Mouse (Mus musculus) stomach, postnatal 0 days (tissue): ENCODE results near the gene Ccdc163. TPM values are rescaled to one million over a fixed set of nuclear protein-coding genes. Genes with fewer than 3 reads are reported as not detected.

Experiments
- ATAC-seq: fragments of 200-750 bp; cut with Nextera tagmentation; 2 replicates; pipeline ENCODE4 v1.8.0; 2017; ENCODE audit not compliant: low FRiP score, low TSS enrichment
- DNase-seq: peaks from one replicate; pipeline ENCODE4 v3.0.0-alpha.2; 2016; ENCODE audit warnings: low spot score
- H3K27ac ChIP-seq: fragments of 300-500 bp; sonication (generic); replicated peaks from 2 replicates; pipeline ENCODE4 v1.5.1; 2014; ENCODE audit warnings: mild to moderate bottlenecking, control low read depth
- H3K27me3 ChIP-seq: fragments of 300-500 bp; sonication (generic); 2 replicates; pipeline ENCODE4 v1.6.1; 2014; ENCODE audit warnings: low read length; ENCODE audit not compliant: control insufficient read depth, insufficient read depth
- H3K36me3 ChIP-seq: fragments of 300-500 bp; sonication (generic); 2 replicates; pipeline ENCODE4 v1.6.1; 2014; ENCODE audit warnings: low read length, mixed read lengths; ENCODE audit not compliant: control insufficient read depth, insufficient read depth
- H3K4me1 ChIP-seq: fragments of 300-500 bp; sonication (generic); replicated peaks from 2 replicates; pipeline ENCODE4 v1.6.1; 2014; ENCODE audit warnings: antibody characterized with exemption; ENCODE audit not compliant: control insufficient read depth, insufficient read depth
- H3K4me2 ChIP-seq: fragments of 300-500 bp; sonication (generic); replicated peaks from 2 replicates; pipeline ENCODE4 v1.6.1; 2014; ENCODE audit warnings: low read depth, mild to moderate bottlenecking, control low read depth, moderate library complexity
- H3K4me3 ChIP-seq: fragments of 300-500 bp; sonication (generic); 2 replicates; pipeline ENCODE4 v1.5.1; 2014; ENCODE audit warnings: low read depth, low read length, control low read depth
- H3K9ac ChIP-seq: fragments of 300-500 bp; sonication (generic); 2 replicates; pipeline ENCODE4 v1.6.1; 2014; ENCODE audit warnings: mild to moderate bottlenecking, low read length, control low read depth, mixed read lengths
- H3K9me3 ChIP-seq: fragments of 300-500 bp; sonication (generic); 2 replicates; pipeline ENCODE4 v1.6.1; 2016; ENCODE audit warnings: low read length; ENCODE audit not compliant: control insufficient read depth
- CTCF ChIP-seq: IDR thresholded peaks from 2 replicates; pipeline ENCODE4 v1.5.1; 2016; ENCODE audit warnings: antibody characterized with exemption, low read depth, mild to moderate bottlenecking, moderate library complexity
- EP300 ChIP-seq: optimal IDR thresholded peaks from 2 replicates; pipeline ENCODE3; 2016; ENCODE audit warnings: antibody characterized with exemption
- WGBS: fragments of 180-500 bp; shearing (Covaris S2); extraction: QIAGEN DNeasy Blood & Tissue Kit; methylation state at CpG from one replicate; pipeline ENCODE4 v1.1.7; 2014; 5-methylcytosine and 5-hydroxymethylcytosine counted together
- polyA plus RNA-seq: library from polyadenylated mRNA; unstranded; fragments of >200 nt; fragmentation: Nextera tagmentation; extraction: Ambion mirVana; gene quantifications from 2 replicates; pipeline ENCODE4 v1.2.1, GENCODE M21; 2015

Gene Ccdc163
- polyA plus RNA-seq, 1 experiment from 2014 or later, result 9.8 TPM

DNA sequence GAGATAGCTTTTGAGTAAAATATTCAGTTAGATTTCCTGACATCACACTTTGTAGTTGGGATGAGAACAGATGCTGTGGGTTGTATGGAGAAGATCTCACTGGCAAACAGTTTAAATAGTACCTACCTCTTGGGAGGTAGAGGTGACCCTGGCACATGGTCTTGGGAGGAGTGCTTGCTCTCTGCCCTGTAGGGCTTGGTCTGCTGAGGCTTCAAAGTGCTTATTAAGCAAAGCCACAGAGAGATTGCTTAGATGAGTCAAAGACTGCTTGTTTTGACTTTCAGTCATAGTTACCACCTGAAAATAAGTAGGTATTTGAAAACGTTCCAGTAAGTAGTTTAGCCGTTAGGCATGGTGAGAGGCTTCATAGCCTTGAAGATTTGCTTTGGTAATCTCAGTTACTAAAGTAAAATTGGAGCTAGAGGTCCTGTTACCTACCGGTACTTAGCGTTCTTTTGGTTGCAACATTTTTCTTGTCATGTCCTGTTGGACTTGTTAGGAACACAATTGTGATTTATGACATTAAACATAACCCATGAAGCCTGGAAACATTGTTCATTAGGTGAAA lies 18.9 kb upstream of the Ccdc163 start:
- Histone ChIP-seq H3K4me2 (no peak overlapping the region), H3K36me3 (peaks cover 20% of the 10 kb centered on the region), H3K27ac (no peak overlapping the region), H3K4me3 (no peak overlapping the region), H3K9ac (no peak overlapping the region), H3K4me1 (peaks cover 3% of the 10 kb centered on the region; the same call in 1 of the 2 replicates), H3K9me3 (no peaks in the 10 kb centered on the region), H3K27me3 (no peaks in the 10 kb centered on the region)
- DNase-seq (no peak), ATAC-seq (no peak)
- no peak for TF ChIP-seq CTCF
- no peak for TF ChIP-seq EP300
- 67% methylated on average over 4 of the region's 4 CpGs for WGBS

DNA sequence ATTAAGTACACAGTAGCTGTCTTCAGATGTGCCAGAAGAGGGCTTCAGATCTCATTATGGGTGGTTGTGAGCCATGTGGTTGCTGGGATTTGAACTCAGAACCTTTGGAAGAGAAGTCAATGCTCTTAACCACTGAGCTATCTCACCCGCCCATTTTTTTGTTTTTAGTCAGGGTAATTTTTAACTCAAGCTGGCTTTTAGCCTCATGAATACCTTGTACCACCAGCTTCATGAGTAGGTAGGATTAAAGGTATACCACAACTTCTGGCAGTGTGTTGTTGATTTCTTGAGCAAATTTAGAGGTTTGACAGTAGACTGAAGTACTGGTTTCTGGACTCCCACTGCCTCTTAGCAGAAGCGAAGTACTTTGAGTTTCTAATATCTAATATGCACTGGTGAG lies 16.2 kb upstream of the Ccdc163 start:
- TF ChIP-seq CTCF (no peak), EP300 (no peak)
- 89% methylated on average over 2 of the region's 2 CpGs for WGBS
- Histone ChIP-seq H3K4me1 (no peaks in the 10 kb centered on the region), H3K9me3 (no peaks in the 10 kb centered on the region), H3K27me3 (no peaks in the 10 kb centered on the region), H3K27ac (no peak overlapping the region), H3K4me2 (no peak overlapping the region), H3K9ac (no peak overlapping the region), H3K36me3 (peaks cover 30% of the 10 kb centered on the region), H3K4me3 (no peak overlapping the region)
- no peak for DNase-seq
- no peak for ATAC-seq

DNA sequence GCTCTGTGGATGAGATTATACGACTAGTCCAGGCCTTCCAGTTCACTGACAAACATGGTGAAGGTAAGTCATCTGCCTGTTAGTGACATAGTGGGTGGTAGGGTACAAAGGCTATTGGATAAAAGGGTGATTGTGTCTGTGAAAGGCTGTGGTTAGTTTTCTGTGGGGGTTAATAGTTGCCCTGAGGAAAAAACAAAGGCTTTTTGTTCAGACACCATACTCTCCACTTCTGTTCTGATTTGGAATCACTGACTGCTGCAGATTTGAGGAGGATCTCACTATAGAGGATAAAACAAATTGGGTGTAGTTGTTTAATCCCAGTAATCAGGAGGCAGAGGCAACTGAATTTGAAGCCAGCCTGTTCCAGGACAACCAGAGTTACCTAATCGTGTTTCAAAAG lies 14.5 kb upstream of the Ccdc163 start:
- no peak overlapping the region for H3K4me2 ChIP-seq
- no peak for ATAC-seq
- no peak overlapping the region for H3K4me3 ChIP-seq
- 78% methylated on average over 2 of the region's 2 CpGs for WGBS
- H3K9me3 ChIP-seq, result no peaks in the 10 kb centered on the region
- peaks cover 25% of the 10 kb centered on the region for H3K36me3 ChIP-seq
- H3K4me1 ChIP-seq, result no peaks in the 10 kb centered on the region
- no peak overlapping the region for H3K9ac ChIP-seq
- no peaks in the 10 kb centered on the region for H3K27me3 ChIP-seq
- DNase-seq, result no peak
- TF ChIP-seq CTCF (no peak), EP300 (no peak)
- no peak overlapping the region for H3K27ac ChIP-seq

DNA sequence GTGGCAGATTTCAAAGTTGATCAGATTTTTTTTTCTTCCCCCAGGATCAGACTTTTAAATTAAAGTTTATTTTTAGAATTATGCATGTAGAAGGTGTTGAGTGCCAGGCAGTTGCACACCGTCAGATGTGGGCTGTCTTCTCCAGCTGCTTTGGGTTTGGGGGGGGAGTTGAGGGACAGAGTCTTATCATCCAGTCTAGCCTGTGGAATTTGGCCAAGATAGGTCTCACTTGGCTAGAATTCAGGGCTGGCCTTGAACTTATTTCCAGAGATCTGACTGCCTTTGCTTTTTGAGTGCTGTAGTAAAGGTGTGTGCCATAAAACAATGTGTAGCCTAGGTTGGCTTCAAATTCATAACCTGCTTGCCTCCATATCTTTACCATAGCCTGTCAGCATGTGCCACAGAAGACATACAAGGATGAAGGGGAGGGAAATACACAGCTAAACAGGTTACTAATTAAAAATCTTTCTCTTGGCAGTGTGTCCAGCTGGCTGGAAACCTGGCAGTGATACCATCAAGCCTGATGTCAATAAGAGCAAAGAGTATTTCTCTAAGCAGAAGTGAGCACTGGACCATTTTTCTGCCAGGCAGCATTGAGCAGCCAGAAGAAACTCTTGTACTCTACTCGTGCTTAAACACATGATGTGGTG lies 9.5 kb upstream of the Ccdc163 start:
- Histone ChIP-seq H3K36me3 (peaks cover 22% of the 10 kb centered on the region), H3K27me3 (no peaks in the 10 kb centered on the region), H3K9ac (no peak overlapping the region), H3K9me3 (no peaks in the 10 kb centered on the region), H3K27ac (no peak overlapping the region), H3K4me1 (no peaks in the 10 kb centered on the region), H3K4me3 (no peak overlapping the region), H3K4me2 (no peak overlapping the region)
- DNase-seq (no peak), ATAC-seq (no peak)
- TF ChIP-seq EP300, result no peak
- no peak for TF ChIP-seq CTCF
- 55% methylated on average over 2 of the region's 2 CpGs for WGBS

DNA sequence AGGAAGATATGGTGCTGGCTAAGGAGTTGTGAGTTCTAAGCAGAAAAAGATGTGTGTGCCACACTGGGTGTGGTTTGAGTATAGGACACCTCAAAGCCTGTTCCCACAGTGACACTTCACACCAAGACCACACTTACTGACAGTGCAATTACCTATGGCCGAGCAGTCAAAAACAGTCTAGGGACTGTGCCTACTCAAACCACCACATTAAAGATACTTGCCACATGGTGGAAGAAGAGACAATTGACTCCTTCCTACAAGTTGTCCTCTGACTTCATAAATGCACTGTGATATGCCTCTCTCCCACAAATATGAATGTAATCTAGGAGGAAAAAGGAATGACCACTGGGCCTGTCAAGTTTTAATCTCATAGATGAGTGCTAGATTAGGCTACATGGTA lies 7.3 kb upstream of the Ccdc163 start:
- TF ChIP-seq EP300 (no peak), CTCF (no peak)
- peaks cover 10% of the 10 kb centered on the region; the same call in 1 of the 2 replicates for H3K36me3 ChIP-seq
- 83% methylated on average over 1 of the region's 1 CpGs for WGBS

DNA sequence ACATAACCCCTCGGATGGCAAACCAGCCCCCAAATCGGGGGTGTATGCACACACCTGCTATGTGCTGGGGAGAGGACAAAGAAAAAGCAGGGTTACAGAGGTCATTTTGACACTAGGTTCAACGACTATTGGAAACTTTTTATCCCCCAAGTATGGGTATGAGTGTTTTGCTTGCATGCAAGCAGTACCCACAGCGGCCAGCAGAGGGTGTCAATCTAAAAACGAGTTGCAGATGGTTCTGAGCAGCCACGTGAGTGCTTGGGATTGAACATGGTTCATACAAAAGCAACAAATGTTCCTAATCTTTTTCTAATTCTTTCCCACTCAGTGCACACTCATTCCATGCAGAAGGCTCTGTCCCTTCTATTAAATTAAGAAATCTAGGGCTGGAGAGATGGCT lies 4.5 kb upstream of the Ccdc163 start:
- ATAC-seq, result no peak
- H3K9me3 ChIP-seq, result no peaks in the 10 kb centered on the region
- H3K4me2 ChIP-seq, result no peak overlapping the region
- TF ChIP-seq EP300 (no peak), CTCF (peak; percentile 89)
- WGBS, result 33% methylated on average over 6 of the region's 6 CpGs
- peaks cover 10% of the 10 kb centered on the region; the same call in 1 of the 2 replicates for H3K36me3 ChIP-seq
- peak; percentile 86 for DNase-seq
- no peak overlapping the region for H3K9ac ChIP-seq
- H3K27me3 ChIP-seq, result no peaks in the 10 kb centered on the region
- no peak overlapping the region for H3K27ac ChIP-seq
- H3K4me1 ChIP-seq, result no peaks in the 10 kb centered on the region; the same call in 1 of the 2 replicates
- no peak overlapping the region for H3K4me3 ChIP-seq

More for the DNA sequence above, 7.3 kb upstream of the Ccdc163 start:
- H3K27me3 ChIP-seq, result no peaks in the 10 kb centered on the region
- H3K9me3 ChIP-seq, result no peaks in the 10 kb centered on the region
- H3K27ac ChIP-seq, result no peak overlapping the region
- DNase-seq (no peak), ATAC-seq (0 out of 2 replicates have a peak, but pooled peaks have one; percentile 19)
- no peak overlapping the region for H3K9ac ChIP-seq
- no peaks in the 10 kb centered on the region for H3K4me1 ChIP-seq
- H3K4me3 ChIP-seq, result no peak overlapping the region
- no peak overlapping the region for H3K4me2 ChIP-seq
